Mouse (Mus musculus) embryonic facial prominence, embryonic 11.5 days (tissue): ENCODE measurements around the gene Eef2. TPM values are rescaled to one million over a fixed set of nuclear protein-coding genes. Genes with fewer than 3 reads are reported as not detected.
"Not testable (repeated sequence)": the region's sequence is repeated elsewhere in the genome, so short reads cannot be mapped to it uniquely, and the experiment has no call there.

ENCODE experiments used
- ATAC-seq: fragments of 200-750 bp; cut with Nextera tagmentation; replicated peaks from 2 replicates; pipeline ENCODE4 v1.8.0; 2017; ENCODE audit warnings: low read depth; ENCODE audit not compliant: insufficient number of reproducible peaks, low FRiP score, low TSS enrichment
- DNase-seq: peaks from one replicate; pipeline ENCODE4 v3.0.0-alpha.2; 2015; ENCODE audit warnings: low spot score
- H3K27ac ChIP-seq: fragments of 300-500 bp; sonication (generic); replicated peaks from 2 replicates; pipeline ENCODE4 v1.5.1; 2014; ENCODE audit warnings: mild to moderate bottlenecking, low read depth, low read length, control low read depth
- H3K27me3 ChIP-seq: fragments of 300-500 bp; sonication (generic); 2 replicates; pipeline ENCODE4 v1.6.1; 2014; ENCODE audit warnings: mild to moderate bottlenecking, low read length, moderate library complexity, mixed read lengths; ENCODE audit not compliant: control insufficient read depth, insufficient read depth
- H3K36me3 ChIP-seq: fragments of 300-500 bp; sonication (generic); replicated peaks from 2 replicates; pipeline ENCODE4 v1.6.1; 2014; ENCODE audit warnings: low read depth, mild to moderate bottlenecking, low read length, moderate library complexity, mixed read lengths; ENCODE audit not compliant: control insufficient read depth, insufficient read depth
- H3K4me1 ChIP-seq: fragments of 300-500 bp; sonication (generic); 2 replicates; pipeline ENCODE4 v1.6.1; 2014; ENCODE audit warnings: low read length, mixed read lengths; ENCODE audit not compliant: control insufficient read depth, insufficient read depth
- H3K4me2 ChIP-seq: fragments of 300-500 bp; sonication (generic); 2 replicates; pipeline ENCODE4 v1.6.1; 2014; ENCODE audit warnings: low read depth, mild to moderate bottlenecking, control low read depth, low read length, moderate library complexity
- H3K4me3 ChIP-seq: fragments of 300-500 bp; sonication (generic); 2 replicates; pipeline ENCODE4 v1.5.1; 2014; ENCODE audit warnings: low read depth, low read length, control low read depth
- H3K9ac ChIP-seq: fragments of 300-500 bp; sonication (generic); replicated peaks from 2 replicates; pipeline ENCODE4 v1.6.1; 2014; ENCODE audit warnings: mild to moderate bottlenecking, control low read depth, low read length
- H3K9me3 ChIP-seq: fragments of 300-500 bp; sonication (generic); replicated peaks from 2 replicates; pipeline ENCODE4 v1.6.1; 2016; ENCODE audit warnings: mild to moderate bottlenecking, low read length, inconsistent platforms, mixed read lengths; ENCODE audit not compliant: control insufficient read depth
- WGBS: fragments of 180-500 bp; shearing (Covaris S2); extraction: QIAGEN DNeasy Blood & Tissue Kit; methylation state at CpG from one replicate; pipeline ENCODE4 v1.1.7; 2014; 5-methylcytosine and 5-hydroxymethylcytosine counted together
- polyA plus RNA-seq: library from polyadenylated mRNA; unstranded; fragments of >200 nt; fragmentation: Nextera tagmentation; extraction: Ambion mirVana; gene quantifications from 2 replicates; pipeline ENCODE4 v1.2.1, GENCODE M21; 2014

The Eef2 gene
- polyA plus RNA-seq, 1 experiment from 2014 or later: 417 TPM

DNA sequence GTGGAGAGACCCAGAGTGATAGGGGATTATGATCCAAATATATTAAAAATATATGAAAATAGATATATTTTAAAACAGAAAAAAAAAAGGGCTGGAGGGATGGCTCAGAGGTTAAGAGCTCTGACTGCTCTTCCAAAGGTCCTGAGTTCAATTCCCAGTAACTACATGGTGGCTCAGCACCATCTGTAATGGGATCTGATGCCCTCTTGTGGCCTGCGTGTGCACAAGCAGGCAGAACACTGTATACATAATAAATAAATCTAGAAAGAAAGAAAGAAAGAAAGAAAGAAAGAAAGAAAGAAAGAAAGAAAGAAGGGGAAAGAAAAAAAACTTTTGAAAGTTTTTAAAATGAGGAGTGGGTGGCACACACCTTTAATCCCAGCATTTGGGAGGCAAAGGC is 40.8 kb downstream of the Eef2 start:
- H3K4me3 ChIP-seq, H3K27me3 ChIP-seq, H3K27ac ChIP-seq, ATAC-seq, H3K9ac ChIP-seq, H3K9me3 ChIP-seq, H3K36me3 ChIP-seq, H3K4me1 ChIP-seq, H3K4me2 ChIP-seq: not testable (repeated sequence)
- peak; percentile 39 for DNase-seq
- 28% methylated on average over 1 of the region's 1 CpGs for WGBS

DNA sequence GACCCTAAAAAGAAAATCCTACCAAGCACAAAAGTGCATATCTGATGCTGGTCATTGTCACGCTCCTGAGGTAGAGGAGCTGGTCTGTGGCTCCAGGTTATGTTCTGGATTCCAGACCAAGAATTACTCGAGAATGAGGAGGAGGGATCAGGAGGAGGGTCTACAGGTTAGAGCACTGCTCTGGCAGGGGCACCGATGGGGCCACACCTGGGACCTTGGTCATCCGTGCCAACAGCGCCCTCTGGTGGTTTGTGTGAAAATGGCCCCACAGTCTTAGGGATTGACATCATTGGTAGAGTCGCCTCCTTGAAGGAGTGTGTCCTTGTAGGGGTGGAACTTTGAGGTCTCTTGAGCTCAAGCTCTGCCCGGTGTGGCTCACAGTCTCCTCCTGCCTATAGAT is 41.5 kb downstream of the Eef2 start:
- WGBS: 38% methylated on average over 7 of the region's 7 CpGs
- Histone ChIP-seq H3K27me3 (no peaks in the 10 kb centered on the region), H3K27ac (no peak overlapping the region), H3K36me3 (no peaks in the 10 kb centered on the region; the same call in 1 of the 2 replicates), H3K4me2 (no peak overlapping the region), H3K4me1 (no peaks in the 10 kb centered on the region), H3K9ac (no peak overlapping the region), H3K4me3 (no peak overlapping the region), H3K9me3 (no peaks in the 10 kb centered on the region)
- no peak for ATAC-seq
- DNase-seq: peak; percentile 63

DNA sequence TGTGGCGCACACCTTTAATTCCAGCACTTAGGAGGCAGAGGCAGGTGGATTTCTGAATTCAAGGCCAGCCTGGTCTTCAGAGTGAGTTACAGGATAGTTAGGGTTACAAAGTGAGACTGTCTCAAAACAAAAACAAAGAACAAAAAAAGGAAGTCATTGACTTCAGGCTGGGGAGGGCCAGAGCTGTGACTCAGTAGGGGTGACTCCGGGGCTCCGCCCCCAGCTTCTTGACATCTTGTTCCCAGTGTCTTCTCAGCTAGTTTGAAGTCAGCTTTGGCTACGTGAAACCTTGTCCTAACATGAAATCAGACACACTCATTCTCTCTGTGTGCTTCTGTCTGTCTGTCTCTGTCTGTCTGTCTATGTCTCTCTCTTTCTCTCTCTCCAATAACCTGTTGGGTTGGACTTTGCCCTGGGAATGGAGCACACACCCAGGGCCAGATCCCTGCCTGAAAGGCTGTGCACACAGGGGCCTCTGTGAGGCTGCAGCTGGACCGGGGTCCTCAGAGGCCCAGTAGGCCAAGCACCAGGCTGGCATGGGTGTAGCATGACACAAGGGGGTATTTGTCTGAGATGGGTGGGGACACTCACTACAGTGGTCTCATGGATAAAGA is 45.1 kb downstream of the Eef2 start:
- Histone ChIP-seq H3K9ac (no peak overlapping the region), H3K4me1 (no peaks in the 10 kb centered on the region), H3K4me2 (no peak overlapping the region), H3K4me3 (no peak overlapping the region), H3K27me3 (no peaks in the 10 kb centered on the region), H3K9me3 (no peaks in the 10 kb centered on the region), H3K27ac (no peak overlapping the region), H3K36me3 (no peaks in the 10 kb centered on the region; the same call in 1 of the 2 replicates)
- DNase-seq (no peak), ATAC-seq (no peak)
- 87% methylated on average over 5 of the region's 5 CpGs for WGBS

DNA sequence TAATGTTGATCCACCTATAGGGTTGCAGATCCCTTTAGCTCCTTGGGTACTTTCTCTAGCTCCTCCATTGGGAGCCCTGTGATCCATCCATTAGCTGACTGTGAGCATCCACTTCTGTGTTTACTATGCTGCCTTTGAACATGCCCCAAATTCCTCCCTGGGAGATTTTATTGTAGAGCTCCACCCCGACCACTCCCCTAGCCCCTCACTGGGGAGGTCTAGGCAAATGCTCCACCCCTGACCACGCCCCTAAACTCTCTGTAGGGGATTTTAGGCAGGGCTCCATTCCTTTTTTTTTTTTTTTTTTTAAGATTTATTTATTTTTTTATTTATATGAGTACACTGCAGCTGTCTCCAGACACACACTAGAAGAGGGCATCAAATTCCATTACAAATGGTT is 47.3 kb downstream of the Eef2 start:
- not testable (repeated sequence) for H3K4me2 ChIP-seq, H3K4me3 ChIP-seq, H3K27me3 ChIP-seq, ATAC-seq, H3K27ac ChIP-seq, H3K9me3 ChIP-seq, DNase-seq, H3K4me1 ChIP-seq, H3K36me3 ChIP-seq, H3K9ac ChIP-seq
- WGBS: 60% methylated on average over 2 of the region's 2 CpGs

DNA sequence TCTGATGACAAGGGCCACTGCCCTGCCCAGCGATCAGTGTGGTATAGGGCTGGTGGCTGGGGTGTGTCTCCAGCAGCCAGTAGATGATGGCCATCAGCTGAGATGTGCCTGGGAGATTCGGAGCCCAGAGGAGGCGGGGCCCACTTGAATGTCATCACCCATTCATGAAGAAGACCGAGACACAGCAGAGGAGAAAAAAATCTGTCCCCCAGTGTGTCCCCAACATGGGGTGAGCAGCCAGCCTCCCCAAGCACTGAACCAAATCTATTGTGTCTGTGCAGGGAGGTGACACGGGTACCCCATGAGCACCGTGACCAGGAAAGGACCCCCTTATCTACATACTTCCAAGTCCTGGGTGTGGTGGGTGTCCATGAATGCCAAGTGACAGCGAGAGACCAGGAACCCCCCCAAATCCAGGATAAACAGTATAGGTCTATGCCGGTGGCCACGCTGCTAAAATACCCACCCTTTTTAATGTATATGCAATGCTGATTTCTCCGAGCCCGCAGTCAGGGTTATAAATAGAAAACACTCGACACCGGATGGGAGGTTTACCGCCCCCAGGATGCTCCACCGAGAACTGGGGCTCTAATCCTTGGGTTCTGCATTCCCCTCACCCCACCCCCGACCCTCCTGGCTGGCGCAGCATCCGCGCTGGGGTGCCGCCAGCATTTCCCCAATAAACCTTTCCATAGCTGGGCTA is 53.5 kb downstream of the Eef2 start:
- peak overlapping the region; percentile 41 for H3K9ac ChIP-seq
- no peaks in the 10 kb centered on the region for H3K9me3 ChIP-seq
- H3K4me2 ChIP-seq: peak overlapping the region; percentile 40
- no peak overlapping the region for H3K27ac ChIP-seq
- DNase-seq: no peak
- H3K4me1 ChIP-seq: peaks cover 3% of the 10 kb centered on the region
- no peaks in the 10 kb centered on the region for H3K36me3 ChIP-seq
- ATAC-seq: no peak
- 15% methylated on average over 20 of the region's 20 CpGs for WGBS
- peaks cover 21% of the 10 kb centered on the region for H3K27me3 ChIP-seq
- peak overlapping the region; percentile 25 for H3K4me3 ChIP-seq

DNA sequence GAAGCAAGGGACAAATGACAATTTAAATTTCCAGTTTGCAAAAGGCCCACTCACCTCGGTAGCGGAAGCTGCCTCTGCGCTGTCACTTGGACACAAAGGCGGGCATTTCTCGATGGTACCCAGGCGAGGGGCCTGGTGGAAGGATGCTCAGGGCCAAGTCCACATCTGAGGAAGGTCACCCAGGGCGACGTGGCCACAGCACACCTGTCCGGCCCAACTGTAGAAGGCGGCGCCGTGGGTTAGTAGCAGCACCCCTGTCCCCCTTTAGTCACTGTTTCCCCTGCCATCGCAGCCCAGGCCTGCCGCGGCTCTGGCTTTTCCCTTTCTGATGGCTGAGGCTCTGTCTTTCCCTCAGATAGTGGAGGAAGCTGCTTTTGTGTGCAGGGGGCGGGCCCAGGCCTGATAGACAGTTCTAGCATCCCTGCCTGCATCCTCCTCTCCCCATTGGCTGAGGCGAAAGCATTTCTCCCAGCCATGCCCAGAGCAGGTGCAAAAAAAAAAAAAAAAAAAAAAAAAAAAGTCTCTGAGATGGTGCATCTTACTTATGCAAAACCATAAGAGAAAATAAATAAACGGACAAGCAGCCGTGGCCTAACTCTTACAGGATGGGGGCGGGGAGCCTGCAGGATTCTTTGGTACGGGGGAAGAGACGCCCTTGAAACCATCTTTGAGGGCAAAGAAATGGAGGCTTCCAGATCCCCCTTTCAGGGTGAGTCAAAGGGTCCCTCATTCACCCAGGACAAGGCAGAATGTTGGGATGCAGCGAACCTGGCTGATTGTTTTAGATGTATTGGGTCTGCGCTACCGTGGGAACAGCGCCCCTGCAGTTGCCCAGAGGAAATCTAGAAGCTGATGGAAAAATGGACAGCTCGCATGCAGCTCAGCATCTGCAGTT is 54.3 kb downstream of the Eef2 start, which contains the start of gene Atcay:
Gene Atcay (minus strand): TSS at position 396 of the 895 bp plus-strand sequence.
- Histone ChIP-seq H3K27me3 (peaks cover 21% of the 10 kb centered on the region), H3K36me3 (no peaks in the 10 kb centered on the region), H3K27ac (no peak within 1 kb of the TSS), H3K9me3 (no peaks in the 10 kb centered on the region), H3K4me1 (peaks cover 3% of the 10 kb centered on the region), H3K4me2 (peak within 1 kb of the TSS; percentile 40), H3K9ac (peak within 1 kb of the TSS; percentile 41), H3K4me3 (peak within 1 kb of the TSS; percentile 25)
- DNase-seq (peak; percentile 61), ATAC-seq (no peak; the same call in 1 of the 2 replicates)
- 8% methylated on average over 27 of the region's 27 CpGs for WGBS

DNA sequence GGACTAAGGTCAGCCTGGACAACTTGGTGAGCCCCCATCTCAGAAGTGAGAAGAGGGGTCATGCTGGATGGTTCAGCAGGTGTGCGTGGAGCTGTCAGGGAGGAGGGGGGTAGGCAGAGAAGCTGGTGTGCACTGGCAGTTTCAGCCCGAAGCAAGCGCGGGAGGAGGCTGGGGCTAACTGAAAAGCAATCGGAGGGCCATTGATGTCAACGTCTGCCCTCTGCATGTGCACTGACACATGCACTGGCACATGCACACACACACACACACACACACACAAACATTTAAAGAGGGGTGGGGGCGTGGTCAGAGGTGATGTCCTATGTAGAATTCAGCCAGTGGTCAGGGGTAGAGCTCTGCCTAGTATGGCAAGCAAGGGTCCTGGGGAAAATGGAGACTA is 55.0 kb downstream of the Eef2 start:
- H3K9me3 ChIP-seq: no peaks in the 10 kb centered on the region
- no peak overlapping the region for H3K4me3 ChIP-seq
- H3K4me2 ChIP-seq: no peak overlapping the region
- ATAC-seq: no peak
- no peak for DNase-seq
- peaks cover 3% of the 10 kb centered on the region for H3K4me1 ChIP-seq
- no peaks in the 10 kb centered on the region for H3K36me3 ChIP-seq
- no peak overlapping the region for H3K27ac ChIP-seq
- H3K27me3 ChIP-seq: peaks cover 21% of the 10 kb centered on the region
- no peak overlapping the region for H3K9ac ChIP-seq
- whole genome bisulfite sequencing: 37% methylated on average over 7 of the region's 7 CpGs
